Mouse (Mus musculus) cerebellum, adult 2 months (tissue): ENCODE results near the gene Ccdc155.

ENCODE experiments used
- CTCF ChIP-seq: fragments of 200-500 bp; IDR thresholded peaks from 2 replicates; pipeline ENCODE4 v1.5.1; 2011; ENCODE audit warnings: low read depth, mild to moderate bottlenecking, control low read depth, low read length, moderate library complexity, borderline replicate concordance; ENCODE audit not compliant: insufficient read depth
- POLR2A ChIP-seq: fragments of 200-500 bp; IDR thresholded peaks from 2 replicates; pipeline ENCODE4 v1.6.1; 2011; ENCODE audit warnings: low read length, control low read depth, borderline replicate concordance; ENCODE audit not compliant: insufficient read depth

- TF ChIP-seq CTCF (no peak), POLR2A (no peak)
These were observed 24.9 kb upstream of the Ccdc155 start for GRCm38 (mm10) chr7:45229459-45230203.
